Mouse (Mus musculus) hindbrain, embryonic 14.5 days (tissue): Measurements from ENCODE around the gene Nme8. TPM values are rescaled to one million over a fixed set of nuclear protein-coding genes. Genes with fewer than 3 reads are reported as not detected.
A peak's percentile ranks its signal among the peaks of the same experiment; 100 is the strongest.

Source experiments
- ATAC-seq: fragments of 200-750 bp; cut with Nextera tagmentation; 2 replicates; pipeline ENCODE4 v1.8.0; 2017; ENCODE audit warnings: moderate number of reproducible peaks, mild to moderate bottlenecking, moderate TSS enrichment, moderate library complexity; ENCODE audit not compliant: low FRiP score
- DNase-seq: peaks from one replicate; pipeline ENCODE4 v3.0.0-alpha.2; 2015; ENCODE audit warnings: low spot score
- H3K27ac ChIP-seq: fragments of 300-500 bp; sonication (generic); 2 replicates; pipeline ENCODE4 v1.5.1; 2014; ENCODE audit warnings: mild to moderate bottlenecking, moderate library complexity
- H3K27me3 ChIP-seq: fragments of 300-500 bp; sonication (generic); 2 replicates; pipeline ENCODE4 v1.6.1; 2014; ENCODE audit warnings: mild to moderate bottlenecking, low read length, mixed read lengths; ENCODE audit not compliant: control insufficient read depth, insufficient read depth
- H3K36me3 ChIP-seq: fragments of 300-500 bp; sonication (generic); replicated peaks from 2 replicates; pipeline ENCODE4 v1.6.1; 2014; ENCODE audit not compliant: control insufficient read depth, insufficient read depth
- H3K4me1 ChIP-seq: fragments of 300-500 bp; sonication (generic); replicated peaks from 2 replicates; pipeline ENCODE4 v1.6.1; 2014; ENCODE audit warnings: antibody characterized with exemption, low read length, mixed read lengths; ENCODE audit not compliant: control insufficient read depth, insufficient read depth
- H3K4me2 ChIP-seq: fragments of 300-500 bp; sonication (generic); replicated peaks from 2 replicates; pipeline ENCODE4 v1.6.1; 2014; ENCODE audit warnings: mild to moderate bottlenecking, moderate library complexity
- H3K4me3 ChIP-seq: fragments of 300-500 bp; sonication (generic); replicated peaks from 2 replicates; pipeline ENCODE4 v1.5.1; 2014; ENCODE audit warnings: mild to moderate bottlenecking, low read length
- H3K9ac ChIP-seq: fragments of 300-500 bp; sonication (generic); 2 replicates; pipeline ENCODE4 v1.6.1; 2014
- H3K9me3 ChIP-seq: fragments of 300-500 bp; sonication (generic); 2 replicates; pipeline ENCODE4 v1.6.1; 2016; ENCODE audit warnings: low read length; ENCODE audit not compliant: control insufficient read depth
- WGBS: fragments of 180-500 bp; shearing (Covaris S2); extraction: QIAGEN DNeasy Blood & Tissue Kit; methylation state at CpG from one replicate; pipeline ENCODE4 v1.1.7; 2014; 5-methylcytosine and 5-hydroxymethylcytosine counted together
- polyA plus RNA-seq: library from polyadenylated mRNA; unstranded; fragments of >200 nt; fragmentation: Nextera tagmentation; extraction: Ambion mirVana; gene quantifications from 2 replicates; pipeline ENCODE4 v1.2.1, GENCODE M21; 2014

The Nme8 gene
- polyA plus RNA-seq, 1 experiment from 2014 or later, result 0.17 TPM

GRCm38 (mm10) chr13:19652405-19652804, 45.2 kb downstream of the Nme8 start:
- DNase-seq, result no peak
- H3K4me3 ChIP-seq, result no peak overlapping the region
- ATAC-seq, result no peak
- H3K4me2 ChIP-seq, result no peak overlapping the region
- no peaks in the 10 kb centered on the region for H3K4me1 ChIP-seq
- no peaks in the 10 kb centered on the region for H3K36me3 ChIP-seq
- no peaks in the 10 kb centered on the region for H3K9me3 ChIP-seq
- no peaks in the 10 kb centered on the region for H3K27me3 ChIP-seq
- 90% methylated on average over 2 of the region's 2 CpGs for WGBS
- no peak overlapping the region for H3K9ac ChIP-seq
- no peak overlapping the region for H3K27ac ChIP-seq

- H3K4me3 ChIP-seq, result no peak overlapping the region
- no peaks in the 10 kb centered on the region for H3K27me3 ChIP-seq
- no peaks in the 10 kb centered on the region for H3K9me3 ChIP-seq
- no peak overlapping the region for H3K4me2 ChIP-seq
- no peak overlapping the region for H3K9ac ChIP-seq
- H3K4me1 ChIP-seq, result no peaks in the 10 kb centered on the region
- no peak overlapping the region for H3K27ac ChIP-seq
- ATAC-seq (no peak), DNase-seq (no peak)
- WGBS, result 97% methylated on average over 2 of the region's 2 CpGs
- no peaks in the 10 kb centered on the region for H3K36me3 ChIP-seq
These were observed 47.8 kb downstream of the Nme8 start for GRCm38 (mm10) chr13:19649824-19650223.

GRCm38 (mm10) chr13:19644225-19644624, 53.4 kb downstream of the Nme8 start:
- 75% methylated on average over 2 of the region's 2 CpGs for WGBS
- DNase-seq, result peak; percentile 30

GRCm38 (mm10) chr13:19643519-19643918, 54.1 kb downstream of the Nme8 start:
- Histone ChIP-seq H3K36me3 (no peaks in the 10 kb centered on the region), H3K9me3 (no peaks in the 10 kb centered on the region), H3K27ac (no peak overlapping the region), H3K9ac (no peak overlapping the region), H3K27me3 (no peaks in the 10 kb centered on the region), H3K4me1 (no peaks in the 10 kb centered on the region), H3K4me3 (no peak overlapping the region), H3K4me2 (no peak overlapping the region)
- 68% methylated on average over 1 of the region's 1 CpGs for WGBS
- DNase-seq, result no peak
- no peak for ATAC-seq

More at GRCm38 (mm10) chr13:19644225-19644624, 53.4 kb downstream of the Nme8 start:
- no peak overlapping the region for H3K27ac ChIP-seq
- H3K27me3 ChIP-seq, result no peaks in the 10 kb centered on the region
- H3K4me1 ChIP-seq, result no peaks in the 10 kb centered on the region
- H3K36me3 ChIP-seq, result no peaks in the 10 kb centered on the region
- H3K4me2 ChIP-seq, result no peak overlapping the region
- ATAC-seq, result no peak
- no peak overlapping the region for H3K9ac ChIP-seq
- no peaks in the 10 kb centered on the region for H3K9me3 ChIP-seq
- H3K4me3 ChIP-seq, result no peak overlapping the region

- 84% methylated on average over 2 of the region's 2 CpGs for WGBS
- Histone ChIP-seq H3K4me3 (no peak overlapping the region), H3K4me2 (no peak overlapping the region), H3K27ac (no peak overlapping the region), H3K9ac (no peak overlapping the region), H3K36me3 (no peaks in the 10 kb centered on the region), H3K9me3 (no peaks in the 10 kb centered on the region), H3K4me1 (no peaks in the 10 kb centered on the region), H3K27me3 (no peaks in the 10 kb centered on the region)
- ATAC-seq (peak; percentile 55; the same call in 1 of the 2 replicates), DNase-seq (peak; percentile 61)
These were observed 57.3 kb downstream of the Nme8 start for GRCm38 (mm10) chr13:19640203-19640851.

- Histone ChIP-seq H3K4me3 (no peak overlapping the region), H3K9ac (no peak overlapping the region), H3K4me2 (no peak overlapping the region), H3K27ac (no peak overlapping the region), H3K4me1 (no peaks in the 10 kb centered on the region), H3K36me3 (no peaks in the 10 kb centered on the region), H3K9me3 (no peaks in the 10 kb centered on the region), H3K27me3 (no peaks in the 10 kb centered on the region)
- WGBS, result 81% methylated on average over 4 of the region's 4 CpGs
- no peak for DNase-seq
- ATAC-seq, result no peak
These were observed 61.5 kb downstream of the Nme8 start for GRCm38 (mm10) chr13:19636131-19636530.

GRCm38 (mm10) chr13:19630768-19631709, 66.6 kb downstream of the Nme8 start:
- WGBS, result 91% methylated on average over 5 of the region's 5 CpGs
- H3K4me2 ChIP-seq, result no peak overlapping the region
- H3K4me1 ChIP-seq, result no peaks in the 10 kb centered on the region
- H3K36me3 ChIP-seq, result no peaks in the 10 kb centered on the region
- H3K9me3 ChIP-seq, result no peaks in the 10 kb centered on the region
- H3K4me3 ChIP-seq, result no peak overlapping the region
- H3K9ac ChIP-seq, result no peak overlapping the region
- ATAC-seq (no peak), DNase-seq (no peak)
- H3K27me3 ChIP-seq, result no peaks in the 10 kb centered on the region
- H3K27ac ChIP-seq, result no peak overlapping the region

- ATAC-seq, result no peak
- H3K36me3 ChIP-seq, result no peaks in the 10 kb centered on the region
These were observed 71.1 kb downstream of the Nme8 start for GRCm38 (mm10) chr13:19626473-19626872.

GRCm38 (mm10) chr13:19624632-19625320, 72.8 kb downstream of the Nme8 start:
- Histone ChIP-seq H3K4me2 (no peak overlapping the region), H3K27me3 (peaks cover 14% of the 10 kb centered on the region), H3K36me3 (no peaks in the 10 kb centered on the region), H3K9ac (no peak overlapping the region), H3K9me3 (no peaks in the 10 kb centered on the region), H3K27ac (no peak overlapping the region), H3K4me3 (no peak overlapping the region), H3K4me1 (no peaks in the 10 kb centered on the region)
- no peak for DNase-seq
- no peak for ATAC-seq
- whole genome bisulfite sequencing, result 86% methylated on average over 11 of the region's 11 CpGs

More at GRCm38 (mm10) chr13:19626473-19626872, 71.1 kb downstream of the Nme8 start:
- no peak overlapping the region for H3K9ac ChIP-seq
- no peak overlapping the region for H3K4me3 ChIP-seq
- no peak overlapping the region for H3K4me2 ChIP-seq
- no peak for DNase-seq
- peaks cover 14% of the 10 kb centered on the region; the same call in 1 of the 2 replicates for H3K27me3 ChIP-seq
- H3K27ac ChIP-seq, result no peak overlapping the region
- H3K4me1 ChIP-seq, result no peaks in the 10 kb centered on the region
- H3K9me3 ChIP-seq, result no peaks in the 10 kb centered on the region
- WGBS, result 89% methylated on average over 1 of the region's 1 CpGs
